24 mouse cellular contexts compared by ENCODE assay signal in the genomic region with DNA sequence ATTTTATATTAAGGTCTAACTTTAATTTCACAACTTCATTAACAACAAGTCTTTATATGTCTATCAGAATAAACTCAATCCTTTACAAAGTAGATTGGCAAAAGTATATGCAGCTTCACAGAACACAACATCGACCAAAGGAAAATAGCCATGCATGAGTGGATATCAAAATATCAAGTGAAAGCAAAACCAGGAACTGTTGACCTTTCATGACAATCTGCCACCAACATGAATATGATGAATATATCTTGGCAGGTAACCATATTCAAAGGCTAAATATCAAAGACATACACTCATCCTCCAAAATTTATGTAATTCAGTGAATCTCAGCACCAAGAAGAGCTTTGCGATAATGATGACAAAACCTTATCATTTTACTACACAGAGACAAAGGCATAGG.
"Had no signal": no experiment of that assay in that cellular context is flagged by ENCODE, and none has a peak within 500 bp of the region (broad histone marks: within the 10 kb centered on the region; RNA-seq: fewer than 3 reads in every experiment).

No protein-coding gene starts in this region.

- H3K9me3 ChIP-seq: heart, embryonic 13.5 days; heart, embryonic 15.5 days; hindbrain, embryonic 12.5 days; intestine, embryonic 15.5 days; kidney, embryonic 15.5 days; limb, embryonic 13.5 days; limb, embryonic 15.5 days; liver, embryonic 12.5 days had no signal

- H3K27ac ChIP-seq: heart, adult 2 months; heart, embryonic 13.5 days; heart, embryonic 15.5 days; hindbrain, embryonic 12.5 days; hindbrain, embryonic 14.5 days; intestine, embryonic 15.5 days; kidney, embryonic 15.5 days; kidney, postnatal 0 days; limb, embryonic 13.5 days; limb, embryonic 15.5 days; liver, embryonic 12.5 days; liver, embryonic 14.5 days had no signal

- H3K36me3 ChIP-seq: heart, embryonic 13.5 days; heart, embryonic 15.5 days; hindbrain, embryonic 12.5 days; intestine, embryonic 15.5 days; kidney, embryonic 15.5 days; limb, embryonic 13.5 days; limb, embryonic 15.5 days; liver, embryonic 12.5 days had no signal

- H3K27me3 ChIP-seq: heart, embryonic 13.5 days; heart, embryonic 15.5 days; hindbrain, embryonic 12.5 days; intestine, embryonic 15.5 days; kidney, embryonic 15.5 days; limb, embryonic 13.5 days; limb, embryonic 15.5 days; liver, embryonic 12.5 days had no signal

- DNase-seq: gastrocnemius, postnatal 14 days; gastrocnemius, postnatal 36 days; heart, adult 11 months; heart, adult 2 months; heart, postnatal 14 days; heart, postnatal 36 days; kidney, adult 18-20 months; kidney, adult 9 months; kidney, postnatal 14 days; kidney, postnatal 36 days; layer of hippocampus, adult 9-11 months; layer of hippocampus, postnatal 36 days; left cerebral cortex, postnatal 4 days had no signal

- H3K4me1 ChIP-seq: heart, embryonic 13.5 days; heart, embryonic 15.5 days; hindbrain, embryonic 12.5 days; intestine, embryonic 15.5 days; kidney, embryonic 15.5 days; limb, embryonic 13.5 days; limb, embryonic 15.5 days; liver, embryonic 12.5 days had no signal

- H3K4me3 ChIP-seq: heart, adult 2 months; heart, embryonic 13.5 days; heart, embryonic 15.5 days; hindbrain, embryonic 12.5 days; intestine, embryonic 15.5 days; kidney, embryonic 15.5 days; limb, embryonic 13.5 days; limb, embryonic 15.5 days; liver, embryonic 12.5 days had no signal
